Mouse (Mus musculus): ENCODE data around the gene Gm7102. TPM values are rescaled to one million over a fixed set of nuclear protein-coding genes. Genes with fewer than 3 reads are reported as not detected.
A peak's percentile ranks its signal among the peaks of the same experiment; 100 is the strongest.
"Not testable (repeated sequence)": the region's sequence is repeated elsewhere in the genome, so short reads cannot be mapped to it uniquely, and the experiment has no call there.

Gene Gm7102
- 0.10 and 0.15 TPM in 2 replicates for polyA plus RNA-seq (2015; fragmentation: Nextera tagmentation; extraction: Ambion mirVana)

- ATAC-seq (ENCODE audit: low read depth): no peak; the same call in 1 of the 2 replicates
- 18% methylated on average over 39 of the region's 39 CpGs for WGBS
- Histone ChIP-seq H3K4me2 (ENCODE audit: low read depth, low read length) (peak within 1 kb of the TSS; percentile 53), H3K4me1 (replicated peaks; ENCODE audit: control insufficient read depth, insufficient read depth, low read length) (no peaks in the 10 kb centered on the region), H3K9me3 (ENCODE audit: control insufficient read depth, low read length) (0 out of 2 replicates have a peak, but pooled peaks cover under 1% of the 10 kb centered on the region), H3K9ac (ENCODE audit: low read length) (peak within 1 kb of the TSS; percentile 61), H3K4me3 (ENCODE audit: low read length) (peak within 1 kb of the TSS; percentile 43), H3K27ac (ENCODE audit: low read length) (no peak within 1 kb of the TSS), H3K36me3 (ENCODE audit: control insufficient read depth, insufficient read depth, low read length) (no peaks in the 10 kb centered on the region), H3K27me3 (ENCODE audit: control insufficient read depth, insufficient read depth, low read depth, low read length) (no peaks in the 10 kb centered on the region)
These were observed at the start of gene Gm7102 for GRCm38 (mm10) chr19:61175756-61176324. Gene Gm7102, minus strand, starts transcription at chr19:61176309.

- H3K27me3 ChIP-seq (ENCODE audit: control insufficient read depth, insufficient read depth, low read depth, low read length): no peaks in the 10 kb centered on the region
- 0 out of 2 replicates have a peak overlapping the region, but pooled peaks have one; percentile 26 for H3K9ac ChIP-seq (ENCODE audit: low read length)
- peak overlapping the region; percentile 63 for H3K4me3 ChIP-seq (ENCODE audit: low read length)
- WGBS: 35% methylated on average over 49 of the region's 53 CpGs
- ATAC-seq (ENCODE audit: low read depth): peak; percentile 4
- peaks cover 7% of the 10 kb centered on the region for H3K9me3 ChIP-seq (ENCODE audit: control insufficient read depth, low read length)
- peak overlapping the region; percentile 75 for H3K4me2 ChIP-seq (ENCODE audit: low read depth, low read length)
- H3K36me3 ChIP-seq (ENCODE audit: control insufficient read depth, insufficient read depth, low read length): no peaks in the 10 kb centered on the region
- no peak overlapping the region for H3K27ac ChIP-seq (ENCODE audit: low read length)
- no peaks in the 10 kb centered on the region for H3K4me1 ChIP-seq (replicated peaks; ENCODE audit: control insufficient read depth, insufficient read depth, low read length)
These were observed 48.8 kb upstream of the Gm7102 start for GRCm38 (mm10) chr19:61224678-61225525.

GRCm38 (mm10) chr19:61223706-61224328, 47.7 kb upstream of the Gm7102 start:
- Histone ChIP-seq H3K4me1 (replicated peaks; ENCODE audit: control insufficient read depth, insufficient read depth, low read length) (no peaks in the 10 kb centered on the region), H3K4me2 (ENCODE audit: low read depth, low read length) (no peak overlapping the region), H3K36me3 (ENCODE audit: control insufficient read depth, insufficient read depth, low read length) (no peaks in the 10 kb centered on the region), H3K4me3 (ENCODE audit: low read length) (no peak overlapping the region), H3K27ac (ENCODE audit: low read length) (no peak overlapping the region), H3K9ac (ENCODE audit: low read length) (no peak overlapping the region), H3K27me3 (ENCODE audit: control insufficient read depth, insufficient read depth, low read depth, low read length) (no peaks in the 10 kb centered on the region), H3K9me3 (ENCODE audit: control insufficient read depth, low read length) (peaks cover 7% of the 10 kb centered on the region)
- no peak for ATAC-seq (ENCODE audit: low read depth)
- WGBS: 86% methylated on average over 6 of the region's 6 CpGs

GRCm38 (mm10) chr19:61207506-61207905, 31.4 kb upstream of the Gm7102 start:
- not testable (repeated sequence) for H3K9me3 ChIP-seq (ENCODE audit: control insufficient read depth, low read length); H3K36me3 ChIP-seq (ENCODE audit: control insufficient read depth, insufficient read depth, low read length); H3K4me1 ChIP-seq (replicated peaks; ENCODE audit: control insufficient read depth, insufficient read depth, low read length); H3K4me2 ChIP-seq (ENCODE audit: low read depth, low read length); H3K27me3 ChIP-seq (ENCODE audit: control insufficient read depth, insufficient read depth, low read depth, low read length); H3K9ac ChIP-seq (ENCODE audit: low read length); H3K4me3 ChIP-seq (ENCODE audit: low read length); H3K27ac ChIP-seq (ENCODE audit: low read length); ATAC-seq (ENCODE audit: low read depth)
- 74% methylated on average over 6 of the region's 6 CpGs for WGBS

GRCm38 (mm10) chr19:61199836-61200235, 23.7 kb upstream of the Gm7102 start:
- Histone ChIP-seq H3K36me3 (ENCODE audit: control insufficient read depth, insufficient read depth, low read length) (no peaks in the 10 kb centered on the region), H3K9me3 (ENCODE audit: control insufficient read depth, low read length) (no peaks in the 10 kb centered on the region), H3K4me2 (ENCODE audit: low read depth, low read length) (no peak overlapping the region), H3K27me3 (ENCODE audit: control insufficient read depth, insufficient read depth, low read depth, low read length) (no peaks in the 10 kb centered on the region), H3K9ac (ENCODE audit: low read length) (no peak overlapping the region), H3K4me3 (ENCODE audit: low read length) (no peak overlapping the region), H3K4me1 (replicated peaks; ENCODE audit: control insufficient read depth, insufficient read depth, low read length) (no peaks in the 10 kb centered on the region), H3K27ac (ENCODE audit: low read length) (no peak overlapping the region)
- 17% methylated on average over 10 of the region's 10 CpGs for WGBS
- ATAC-seq (ENCODE audit: low read depth): no peak

GRCm38 (mm10) chr19:61199316-61199715, 23.2 kb upstream of the Gm7102 start:
- 13% methylated on average over 13 of the region's 13 CpGs for WGBS
- no peaks in the 10 kb centered on the region for H3K4me1 ChIP-seq (replicated peaks; ENCODE audit: control insufficient read depth, insufficient read depth, low read length)
- ATAC-seq (ENCODE audit: low read depth): no peak

GRCm38 (mm10) chr19:61183590-61183989, 7.5 kb upstream of the Gm7102 start, which contains the start of gene Gm6020:
Gene Gm6020, plus strand, starts transcription at chr19:61183890.
- not testable (repeated sequence) for H3K4me1 ChIP-seq (replicated peaks; ENCODE audit: control insufficient read depth, insufficient read depth, low read length); H3K9me3 ChIP-seq (ENCODE audit: control insufficient read depth, low read length); ATAC-seq (ENCODE audit: low read depth); H3K4me2 ChIP-seq (ENCODE audit: low read depth, low read length); H3K4me3 ChIP-seq (ENCODE audit: low read length); H3K27me3 ChIP-seq (ENCODE audit: control insufficient read depth, insufficient read depth, low read depth, low read length); H3K9ac ChIP-seq (ENCODE audit: low read length); H3K27ac ChIP-seq (ENCODE audit: low read length); H3K36me3 ChIP-seq (ENCODE audit: control insufficient read depth, insufficient read depth, low read length)
- WGBS: 75% methylated on average over 2 of the region's 2 CpGs

More at GRCm38 (mm10) chr19:61199316-61199715, 23.2 kb upstream of the Gm7102 start:
- no peaks in the 10 kb centered on the region for H3K36me3 ChIP-seq (ENCODE audit: control insufficient read depth, insufficient read depth, low read length)
- no peak overlapping the region for H3K27ac ChIP-seq (ENCODE audit: low read length)
- no peaks in the 10 kb centered on the region for H3K9me3 ChIP-seq (ENCODE audit: control insufficient read depth, low read length)
- no peak overlapping the region for H3K9ac ChIP-seq (ENCODE audit: low read length)
- no peak overlapping the region for H3K4me2 ChIP-seq (ENCODE audit: low read depth, low read length)
- H3K4me3 ChIP-seq (ENCODE audit: low read length): no peak overlapping the region
- H3K27me3 ChIP-seq (ENCODE audit: control insufficient read depth, insufficient read depth, low read depth, low read length): no peaks in the 10 kb centered on the region

- no peaks in the 10 kb centered on the region for H3K9me3 ChIP-seq (ENCODE audit: control insufficient read depth, low read length)
- peak; percentile 87 for ATAC-seq (ENCODE audit: low read depth)
- peak overlapping the region; percentile 63 for H3K9ac ChIP-seq (ENCODE audit: low read length)
- H3K27me3 ChIP-seq (ENCODE audit: control insufficient read depth, insufficient read depth, low read depth, low read length): no peaks in the 10 kb centered on the region
- H3K4me2 ChIP-seq (ENCODE audit: low read depth, low read length): peak overlapping the region; percentile 75
- H3K4me3 ChIP-seq (ENCODE audit: low read length): peak overlapping the region; percentile 55
- 3% methylated on average over 27 of the region's 27 CpGs for WGBS
- H3K4me1 ChIP-seq (replicated peaks; ENCODE audit: control insufficient read depth, insufficient read depth, low read length): no peaks in the 10 kb centered on the region
- H3K36me3 ChIP-seq (ENCODE audit: control insufficient read depth, insufficient read depth, low read length): no peaks in the 10 kb centered on the region
- H3K27ac ChIP-seq (ENCODE audit: low read length): no peak overlapping the region
These were observed 24.2 kb downstream of the Gm7102 start for GRCm38 (mm10) chr19:61151701-61152420.
